Mouse (Mus musculus): ENCODE results near the gene Cenpw. TPM values are rescaled to one million over a fixed set of nuclear protein-coding genes. Genes with fewer than 3 reads are reported as not detected.

Gene Cenpw
- 47.3 and 48.4 TPM in 2 replicates for polyA plus RNA-seq (2015; fragmentation: Nextera tagmentation; extraction: Ambion mirVana)

DNA sequence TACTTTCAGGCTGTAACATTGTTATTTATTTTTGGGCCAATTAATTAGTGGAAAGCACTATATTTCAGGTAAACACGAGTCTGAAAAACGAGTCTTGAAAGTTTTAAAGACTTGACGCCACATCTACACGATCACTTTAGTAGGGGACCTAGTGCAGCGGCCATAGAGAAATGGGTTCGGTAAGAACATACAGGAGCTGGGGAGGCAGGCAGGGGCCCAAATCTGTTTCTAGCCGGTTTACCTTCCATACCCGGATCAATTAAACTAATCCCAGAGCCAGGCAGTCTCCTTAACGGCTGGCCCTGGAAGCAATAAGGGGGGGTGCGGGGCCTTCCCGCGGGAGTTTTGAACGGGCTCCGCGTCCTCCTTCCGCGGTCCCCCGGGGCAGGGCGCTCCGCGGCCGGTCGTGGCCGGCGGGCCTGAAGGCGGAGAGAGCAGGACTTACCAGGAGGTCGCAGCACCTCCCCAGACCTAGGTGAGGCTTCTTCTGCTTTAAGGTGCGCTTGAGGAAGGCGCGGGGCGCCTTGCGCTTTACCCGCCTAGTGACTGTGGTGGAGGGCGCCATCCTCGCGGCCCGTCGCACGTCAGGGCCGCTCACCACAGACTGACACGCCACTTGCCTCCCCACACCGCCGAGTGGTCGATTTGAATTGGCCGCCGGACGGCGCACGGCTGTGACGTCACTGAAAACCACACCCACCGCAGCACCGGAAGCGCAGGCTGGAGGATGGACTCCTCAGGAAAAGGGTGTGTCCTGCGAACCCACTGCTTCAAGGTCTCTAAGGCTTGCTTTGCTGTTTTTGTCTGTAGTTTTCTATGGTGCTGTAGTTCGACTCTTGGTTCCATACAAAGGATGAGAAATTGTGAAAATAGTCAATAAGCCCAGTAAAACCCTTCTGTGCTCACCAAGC lies at the start of gene Cenpw:
Gene Cenpw, minus strand, starts transcription at position 645 of the 911 bp plus-strand sequence.
- peak; percentile 92 for DNase-seq (ENCODE audit: low spot score)

DNA sequence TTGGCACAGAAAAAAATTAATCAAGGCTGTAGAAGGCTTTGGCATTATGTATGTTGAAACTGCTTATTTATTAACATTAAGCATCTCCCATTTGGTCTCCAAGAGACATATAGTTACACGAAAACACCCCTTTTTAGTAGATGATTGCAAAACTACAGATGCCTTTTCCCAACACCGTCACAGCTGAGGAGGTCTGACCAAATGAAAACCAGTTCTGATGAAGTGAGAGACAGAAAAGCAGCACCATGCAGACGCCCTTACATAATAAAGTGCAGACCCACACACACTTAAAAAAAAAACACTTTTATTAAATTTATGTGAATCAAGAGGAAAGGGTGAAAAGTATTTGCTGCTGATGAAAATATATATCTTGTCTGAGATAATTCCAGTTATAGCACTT lies 49.3 kb upstream of the Cenpw start:
- DNase-seq (ENCODE audit: low spot score): no peak

DNA sequence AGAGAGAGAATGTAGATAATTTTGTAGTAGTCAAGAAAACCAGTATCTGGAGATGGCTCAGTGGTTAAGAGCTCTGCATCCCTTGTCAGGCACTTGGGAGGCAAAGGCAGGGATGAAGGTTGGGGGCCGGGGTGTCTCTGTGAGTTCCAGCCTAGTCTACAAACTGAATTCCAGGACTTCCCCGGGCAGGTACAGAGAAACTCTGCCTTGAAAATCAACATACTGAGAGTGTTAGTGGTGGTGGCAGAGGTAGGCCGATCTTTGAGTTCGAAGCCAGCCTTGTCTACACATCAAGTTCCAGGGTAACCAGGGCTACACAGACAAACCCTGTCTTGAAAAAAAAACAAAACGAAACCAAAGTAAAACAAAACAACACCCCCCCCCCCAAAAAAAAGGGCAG lies 859 bp downstream of the Cenpw start:
- DNase-seq (ENCODE audit: low spot score): peak; percentile 14

DNA sequence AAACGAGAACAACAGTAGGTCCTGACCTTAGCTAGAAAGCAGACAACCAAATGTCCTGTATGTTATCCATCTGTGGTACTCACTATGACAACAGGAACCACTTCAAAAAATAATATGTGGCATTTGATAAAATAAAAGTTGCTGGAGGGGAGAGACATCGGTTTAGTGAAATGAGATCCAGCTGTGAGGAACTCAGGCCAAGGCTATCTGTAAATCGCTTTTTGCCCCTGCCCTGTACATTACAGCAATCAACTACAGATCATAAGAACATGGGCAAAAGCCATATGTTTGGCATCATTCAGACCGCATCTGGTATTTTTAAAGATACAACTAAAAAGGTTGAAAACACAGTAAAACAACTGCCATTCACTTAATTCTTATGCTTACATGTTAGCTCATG lies 32.7 kb downstream of the Cenpw start:
- no peak for DNase-seq (ENCODE audit: low spot score)

Data from thymus, postnatal 0 days (tissue).